Mouse (Mus musculus): ENCODE data around the gene Gm10160.

The Gm10160 gene

GRCm38 (mm10) chr7:81825381-81825780 lies 30.2 kb downstream of the Gm10160 start:
- no peak for DNase-seq

- no peak for DNase-seq
Observed at GRCm38 (mm10) chr7:81824906-81825305, 30.7 kb downstream of the Gm10160 start.

- no peak for DNase-seq
Observed at GRCm38 (mm10) chr7:81806067-81806466, 49.5 kb downstream of the Gm10160 start.
